Mouse (Mus musculus) gastrocnemius, postnatal 36 days (tissue): ENCODE measurements around the gene Grhpr. TPM values are rescaled to one million over a fixed set of nuclear protein-coding genes. Genes with fewer than 3 reads are reported as not detected.
"Not testable (repeated sequence)": the region's sequence is repeated elsewhere in the genome, so short reads cannot be mapped to it uniquely, and the experiment has no call there.

Experiments
- DNase-seq, 2 experiments: peaks; one replicate each; pipeline ENCODE4 v3.0.0; 2022
- intact Hi-C: fragments of 180-260 bp; cut with DNase I; formaldehyde crosslinking; loops from one replicate; pipeline ENCODE4 v1.15.1; 2025
- long read RNA-seq, 2 experiments: library from polyadenylated mRNA; stranded (forward); transcript quantifications; one replicate each; pipeline ENCODE4 v2.0.0; 2021
- total RNA-seq, 2 experiments: library from RNA; stranded (reverse); gene quantifications; 2 replicates each; pipeline ENCODE4 v1.2.3; 2021

Gene Grhpr
- 10 to 100 TPM; 25.6 to 26.3 TPM for total RNA-seq
- long read RNA-seq, experiment 1, transcript Grhpr-201 (9 exons, 1,280 nt): major isoform, 26 of 30 reads
- long read RNA-seq, experiment 1, partial matches to known transcripts: 4 of 30 reads
- long read RNA-seq, experiment 1, other reads (novel, unspliced or antisense): 0 of 30 reads
- long read RNA-seq, experiment 2, transcript Grhpr-201 (9 exons, 1,280 nt): major isoform, 32 of 35 reads
- long read RNA-seq, experiment 2, partial matches to known transcripts: 1 of 35 reads
- long read RNA-seq, experiment 2, other reads (novel, unspliced or antisense): 2 of 35 reads

DNA sequence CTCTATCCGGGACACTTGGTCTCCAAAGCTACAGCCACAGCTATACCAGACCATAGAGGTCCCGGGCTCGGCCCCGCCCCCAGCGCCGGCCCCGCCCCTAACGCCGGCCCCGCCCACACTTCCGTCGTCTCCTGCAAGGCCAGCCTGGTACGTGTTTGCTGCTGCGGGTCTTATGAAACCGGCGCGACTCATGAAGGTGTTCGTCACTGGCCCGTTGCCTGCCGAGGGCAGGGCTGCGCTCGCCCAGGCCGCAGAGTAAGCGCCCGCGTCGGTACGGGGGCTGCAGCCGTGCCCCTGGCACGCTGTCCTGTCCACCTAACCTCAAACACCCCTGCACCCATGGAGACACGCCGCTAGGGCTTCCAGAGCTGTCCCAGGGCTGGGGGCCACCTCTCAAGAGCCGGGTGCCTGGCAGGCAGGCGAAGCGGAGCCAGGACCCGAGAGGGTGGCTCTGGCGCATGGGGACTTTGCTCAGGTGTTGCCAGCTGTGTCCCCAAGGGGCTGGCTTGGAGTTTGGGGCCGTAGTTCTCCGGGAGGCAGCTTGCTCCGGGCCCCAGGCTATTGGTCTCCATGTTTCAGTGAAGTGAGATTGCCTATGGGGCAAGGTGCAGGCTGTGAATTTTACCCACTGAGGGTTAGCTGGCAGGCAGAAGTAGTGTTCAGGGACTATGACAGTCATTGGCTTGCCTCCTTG is at the start of gene Grhpr:
Gene Grhpr (plus strand): TSS at position 116 of the 694 bp plus-strand sequence.
- peak; percentile 72 to 78 for DNase-seq
- intact Hi-C loops: no loop called here

DNA sequence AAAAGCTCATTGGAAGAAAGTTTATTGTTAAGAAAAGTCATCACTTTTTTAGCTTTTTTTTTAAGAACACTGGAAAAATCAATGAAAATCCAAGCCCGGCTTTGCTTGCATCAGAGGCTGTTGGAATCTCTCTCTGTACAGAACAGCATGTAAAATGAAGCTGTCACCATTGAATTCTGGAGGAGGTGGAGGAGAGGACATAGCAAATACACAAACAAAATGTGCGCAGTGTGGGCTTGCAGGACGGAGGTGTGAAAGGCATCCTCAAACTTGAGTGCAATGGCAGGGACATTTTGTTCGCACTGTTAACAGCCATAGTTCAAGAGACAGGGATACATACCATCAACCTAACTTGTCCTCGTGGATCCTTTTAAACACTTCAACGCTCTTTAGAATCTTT is 49.5 kb upstream of the Grhpr start:
- no peak for DNase-seq
- intact Hi-C loops: no loop called here

DNA sequence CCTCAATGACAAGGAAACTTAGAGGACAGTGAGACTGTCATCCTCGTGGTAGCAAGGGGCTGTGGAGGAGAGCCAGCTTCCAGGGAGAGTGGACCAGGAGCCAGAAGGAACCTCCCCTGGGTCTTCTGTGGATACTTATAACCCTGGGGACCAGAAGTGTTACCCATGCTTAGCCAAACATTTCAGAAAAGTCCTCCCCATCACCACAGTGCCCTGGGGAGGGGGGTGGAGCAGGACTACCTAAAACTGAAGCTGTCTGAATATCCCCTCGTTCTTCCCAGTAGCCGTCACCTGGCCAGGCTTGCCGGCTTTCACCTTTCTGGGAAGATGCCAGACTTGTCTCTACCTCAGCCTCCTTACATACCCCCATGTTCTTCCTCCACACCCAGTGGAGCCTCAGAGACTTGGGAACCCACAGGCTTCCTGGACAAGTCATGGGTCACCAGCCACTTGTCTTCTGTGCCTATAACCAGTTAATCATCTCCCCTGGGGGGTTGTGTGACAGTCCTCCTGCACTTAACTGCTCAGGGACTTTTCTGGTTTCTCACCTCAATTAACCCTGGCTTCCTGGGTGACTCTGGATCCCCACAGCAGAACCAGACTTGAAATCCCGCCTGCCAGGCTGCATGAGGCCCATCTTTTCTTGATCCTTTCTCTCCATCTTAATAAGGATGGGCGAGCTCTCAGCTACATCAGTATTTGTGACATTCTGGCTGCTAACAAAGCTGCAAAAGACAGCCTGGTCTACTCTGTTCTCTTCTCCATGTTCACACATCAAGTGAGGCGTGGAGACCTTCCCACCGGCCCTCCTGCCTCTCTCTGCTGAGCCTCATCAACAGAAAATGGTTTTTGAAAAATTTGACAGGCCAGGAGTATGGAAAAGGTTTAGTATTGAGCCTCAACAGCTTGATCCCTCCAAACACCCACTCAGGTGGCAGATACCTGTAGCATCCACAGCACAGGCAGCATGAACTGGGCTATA is 42.5 kb upstream of the Grhpr start:
- no peak for DNase-seq
- intact Hi-C loops: no loop called here

DNA sequence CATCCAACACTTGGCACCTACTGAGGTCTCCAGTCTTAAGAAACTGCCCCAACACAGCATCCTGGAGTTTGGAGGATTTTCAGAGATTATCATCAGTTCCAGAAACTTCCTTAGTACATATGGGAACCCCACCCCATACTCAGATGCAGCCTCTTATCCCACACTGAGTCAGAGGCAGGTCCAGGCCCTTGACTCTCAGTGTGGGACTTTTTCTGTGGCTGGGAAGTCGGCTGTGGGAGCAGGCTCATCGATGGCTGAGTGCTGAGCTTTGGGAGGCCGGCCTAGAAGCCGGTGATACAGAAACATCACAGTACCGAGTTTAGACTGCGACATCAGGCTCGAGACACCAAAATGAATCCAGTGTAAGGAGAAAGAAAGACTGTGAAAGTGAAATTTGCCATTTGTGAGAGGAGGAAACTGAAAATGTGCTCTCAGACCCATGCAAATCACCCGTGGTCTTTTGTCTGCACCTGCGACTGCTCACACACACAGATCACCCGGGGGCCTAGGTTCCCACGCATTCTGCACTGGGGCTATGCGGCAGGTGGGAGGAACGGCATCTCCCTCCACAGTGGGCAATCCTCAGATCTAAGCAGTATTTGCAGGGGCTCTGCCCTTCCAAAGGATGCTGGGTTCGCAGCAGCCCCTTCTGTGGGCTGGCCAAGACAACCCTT is 41.5 kb upstream of the Grhpr start:
- DNase-seq: no peak
- intact Hi-C loops: no loop called here

DNA sequence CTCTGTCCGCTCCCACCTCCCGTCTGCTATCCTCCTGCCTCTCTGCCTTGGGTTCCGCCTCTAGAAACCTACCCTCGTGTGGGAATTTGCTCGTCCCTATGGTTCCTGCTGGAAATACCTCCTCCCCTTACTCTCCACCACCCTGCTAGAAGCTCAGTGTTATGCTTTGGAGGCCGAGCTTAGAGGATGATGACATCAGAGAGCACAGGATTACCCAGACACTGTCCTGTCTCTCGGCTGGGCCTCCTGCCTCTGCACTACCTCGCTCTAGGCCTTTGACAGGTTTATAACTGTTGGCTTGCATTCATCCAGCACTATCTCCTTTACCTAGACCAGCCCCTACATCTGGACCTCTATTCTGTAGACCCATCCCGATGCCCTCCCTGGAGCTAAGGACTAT is 40.9 kb upstream of the Grhpr start:
- intact Hi-C loops: no loop called here
- DNase-seq: no peak

DNA sequence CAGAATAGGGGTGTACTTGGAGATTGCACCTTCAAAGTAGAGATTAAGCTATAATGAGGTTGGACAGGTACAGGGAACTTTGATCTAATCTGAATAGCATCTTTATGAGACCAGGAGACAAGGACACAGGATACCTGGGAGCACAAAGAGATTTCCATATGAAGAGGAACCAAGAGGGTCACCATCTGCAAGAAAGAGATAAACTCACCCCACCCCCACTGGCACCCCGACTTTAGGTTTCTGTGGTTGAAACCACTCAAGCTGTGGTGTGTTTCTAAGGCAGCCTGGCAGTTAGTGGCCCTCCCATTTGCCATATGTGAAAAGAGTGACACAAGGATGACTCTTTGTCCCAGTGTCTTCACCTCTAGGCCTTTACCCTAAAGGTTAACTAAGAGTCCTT is 39.0 kb upstream of the Grhpr start:
- intact Hi-C loops: no loop called here
- DNase-seq: no peak

DNA sequence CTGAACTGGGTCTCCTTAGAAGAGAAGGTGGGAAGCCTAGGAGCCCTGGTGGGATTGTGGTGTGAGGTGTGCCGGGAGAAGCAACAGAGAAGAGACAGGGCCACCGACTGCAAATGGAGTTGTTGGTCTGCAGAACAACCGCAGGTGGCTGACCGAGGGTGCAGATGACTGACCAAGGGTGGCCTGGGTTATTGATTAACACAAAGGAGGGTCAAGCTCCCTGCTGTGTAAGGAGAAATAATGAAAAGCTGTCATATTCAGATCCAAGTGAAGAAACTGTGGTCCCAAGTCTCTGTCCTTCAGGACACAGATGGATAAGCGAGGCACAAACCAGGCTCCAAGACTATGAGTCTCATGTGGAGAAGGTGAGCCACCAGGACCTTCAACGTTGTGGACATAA is 37.7 kb upstream of the Grhpr start:
- intact Hi-C loops: no loop called here
- no peak for DNase-seq

DNA sequence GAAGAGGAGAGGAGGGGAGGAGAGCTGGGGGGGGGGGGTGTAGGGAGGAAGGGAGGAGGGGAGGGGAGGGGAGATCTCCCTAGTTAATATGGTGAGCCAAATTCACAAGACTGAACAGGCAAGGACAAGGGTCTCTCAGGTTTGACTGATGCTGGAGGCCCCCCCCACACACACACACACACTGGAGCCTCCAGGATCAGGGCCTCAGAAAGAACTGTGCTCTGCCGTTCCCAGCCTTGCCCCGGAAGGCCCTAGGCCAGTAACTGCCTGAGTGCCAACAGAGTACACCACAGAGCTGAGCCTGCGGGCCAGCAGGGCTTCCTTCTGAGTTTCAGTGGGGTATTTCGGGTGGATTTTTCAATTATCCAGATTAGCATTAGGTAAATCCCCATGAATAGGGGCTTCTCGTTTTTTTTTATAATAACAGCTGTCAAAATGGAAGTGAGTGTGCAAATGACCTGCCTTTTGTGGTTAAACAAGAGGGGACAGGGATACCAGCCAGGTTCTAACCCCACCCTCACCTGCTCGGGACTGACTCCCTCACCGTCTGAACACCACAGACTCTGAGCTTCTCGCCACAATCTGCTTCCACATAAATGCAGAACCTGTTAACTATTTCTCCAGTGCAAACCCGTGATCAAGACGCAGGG is 36.6 kb upstream of the Grhpr start:
- DNase-seq: no peak
- intact Hi-C loops: no loop called here

DNA sequence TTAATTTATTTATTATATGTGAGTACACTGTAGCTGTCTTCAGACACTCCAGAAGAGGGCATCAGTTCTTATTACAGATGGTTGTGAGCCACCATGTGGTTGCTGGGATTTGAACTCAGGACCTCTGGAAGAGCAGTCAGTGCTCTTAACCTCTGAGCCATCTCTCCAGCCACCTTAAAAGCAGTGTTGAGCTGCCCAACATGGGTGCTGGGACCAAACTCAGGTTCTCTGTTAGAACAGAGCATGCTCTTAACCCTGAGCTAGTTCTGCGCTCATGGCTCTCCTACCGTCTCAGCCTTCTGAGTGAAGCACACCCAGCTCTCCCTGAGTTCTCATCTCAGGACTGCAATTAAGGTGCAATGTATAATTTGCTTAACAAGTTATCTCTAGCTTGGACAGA is 35.1 kb upstream of the Grhpr start:
- intact Hi-C loops, DNase-seq: not testable (repeated sequence)

DNA sequence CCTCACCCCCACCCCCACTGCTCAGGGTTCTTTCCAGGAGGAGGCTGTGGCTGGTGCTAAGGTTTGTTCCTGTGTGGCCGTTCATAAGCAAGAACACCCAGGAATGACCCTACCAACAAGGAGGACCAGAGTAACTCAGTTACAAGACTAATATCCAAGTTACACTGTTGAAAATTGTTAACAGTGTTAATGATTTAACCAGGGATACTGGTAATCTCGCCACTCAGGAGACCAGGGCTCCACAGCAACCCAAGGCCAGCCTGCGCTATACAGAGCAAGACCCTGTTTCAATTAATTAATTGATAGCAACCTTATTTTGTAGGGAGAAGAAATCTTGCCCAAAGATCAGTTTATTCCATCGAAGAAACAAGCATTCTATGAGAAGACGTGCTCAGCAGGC is 33.7 kb upstream of the Grhpr start:
- no peak for DNase-seq
- intact Hi-C loops: no loop called here

DNA sequence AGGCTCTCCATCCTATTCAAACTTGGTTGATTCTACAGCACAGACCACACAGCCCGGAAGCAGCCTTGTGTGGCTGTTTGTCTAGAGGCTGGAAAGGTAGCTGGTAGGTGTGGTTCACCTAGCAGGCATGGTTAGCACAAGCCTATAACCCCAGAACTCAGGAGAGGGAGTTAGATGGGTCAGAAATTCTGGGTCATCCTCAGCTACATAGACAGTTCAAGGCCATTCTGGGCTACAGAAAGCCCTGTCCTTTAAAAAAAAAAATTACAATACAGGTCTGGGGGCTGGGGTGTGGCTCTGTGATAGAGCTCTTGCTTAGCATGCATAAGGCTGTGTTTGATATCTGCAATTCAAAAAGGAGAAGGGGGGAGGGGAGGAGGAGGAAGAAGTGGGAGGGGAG is 32.9 kb upstream of the Grhpr start:
- no peak for DNase-seq
- intact Hi-C loops: no loop called here

DNA sequence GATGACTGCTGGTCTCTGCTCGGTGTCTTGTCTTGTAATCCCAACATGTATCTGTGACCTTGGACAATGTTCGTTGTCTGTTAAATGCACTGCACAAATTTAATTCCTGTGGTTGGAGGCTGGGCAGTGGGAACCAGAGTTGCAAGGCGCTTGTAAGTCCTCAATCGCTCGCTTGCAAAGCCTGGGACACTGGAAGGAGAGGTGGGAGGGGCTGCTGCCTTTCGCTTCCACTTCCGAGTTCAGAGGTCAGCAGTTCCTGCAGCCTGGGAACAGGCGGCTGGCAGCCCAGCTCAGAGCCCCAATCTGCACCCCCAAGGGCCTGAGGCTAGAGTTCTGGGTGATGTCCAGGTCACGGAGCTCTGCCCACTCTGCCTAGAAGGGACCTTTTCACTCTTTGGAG is 28.2 kb upstream of the Grhpr start:
- DNase-seq: no peak
- intact Hi-C loops: no loop called here

DNA sequence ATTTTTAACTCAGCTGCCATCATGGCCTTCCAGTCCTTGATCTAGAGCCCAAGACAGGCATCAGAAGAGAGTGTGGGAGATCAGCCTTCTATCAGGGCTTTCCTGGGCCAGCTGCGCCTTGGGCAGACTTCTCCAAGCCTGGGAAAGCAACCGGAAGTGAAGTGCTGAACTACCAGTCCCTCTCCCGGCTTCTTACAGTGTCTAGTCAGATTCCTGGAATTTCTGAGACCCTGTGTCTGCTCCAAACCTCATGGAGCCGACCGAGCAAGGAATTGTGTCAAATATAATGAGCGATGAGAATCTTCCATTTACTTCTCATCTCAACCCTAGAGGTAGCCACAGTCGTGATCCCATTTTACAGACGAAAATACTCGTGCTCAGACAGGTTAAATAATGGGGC is 22.4 kb upstream of the Grhpr start:
- intact Hi-C loops: no loop called here
- no peak for DNase-seq

DNA sequence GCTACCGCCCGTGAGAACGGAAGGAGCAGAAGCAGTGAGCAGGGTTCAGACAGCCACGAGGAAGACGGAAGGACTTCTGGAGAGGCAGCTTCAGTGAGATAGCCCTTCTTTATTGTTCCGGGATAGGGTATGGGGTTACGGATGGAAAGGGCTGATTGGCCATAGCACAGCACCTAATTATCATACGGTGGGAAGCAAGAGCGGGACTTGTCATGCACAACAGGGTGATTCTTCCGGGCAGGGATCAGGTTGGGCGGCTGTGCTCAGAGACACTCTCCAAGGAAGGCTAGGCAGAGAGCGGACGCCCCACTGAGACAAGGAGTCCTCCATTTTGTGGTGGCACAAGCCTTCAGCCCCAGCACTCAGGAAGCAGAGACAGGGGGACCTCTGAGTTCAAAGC is 22.0 kb upstream of the Grhpr start:
- intact Hi-C loops: no loop called here
- no peak for DNase-seq

DNA sequence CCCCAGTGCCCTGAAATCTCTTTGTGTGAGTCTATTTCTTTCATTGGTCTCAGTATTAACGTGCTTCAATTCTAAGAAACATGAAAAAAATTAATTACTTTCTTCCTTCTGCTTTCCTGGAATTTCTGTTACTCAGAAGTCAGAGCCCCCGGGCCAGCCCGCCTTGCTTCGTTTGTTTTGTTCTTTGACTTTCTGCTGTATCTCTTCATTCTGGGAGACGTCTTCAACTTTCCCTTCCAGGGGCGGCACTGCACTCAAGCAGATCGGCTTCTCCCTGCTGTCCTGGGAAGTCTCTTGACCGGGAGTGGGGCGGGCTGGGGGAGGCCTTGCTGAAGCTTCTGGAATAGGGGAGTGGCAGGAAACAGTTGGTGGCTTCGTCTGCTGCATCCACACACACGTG is 18.0 kb upstream of the Grhpr start:
- DNase-seq: no peak
- intact Hi-C loops: no loop called here

DNA sequence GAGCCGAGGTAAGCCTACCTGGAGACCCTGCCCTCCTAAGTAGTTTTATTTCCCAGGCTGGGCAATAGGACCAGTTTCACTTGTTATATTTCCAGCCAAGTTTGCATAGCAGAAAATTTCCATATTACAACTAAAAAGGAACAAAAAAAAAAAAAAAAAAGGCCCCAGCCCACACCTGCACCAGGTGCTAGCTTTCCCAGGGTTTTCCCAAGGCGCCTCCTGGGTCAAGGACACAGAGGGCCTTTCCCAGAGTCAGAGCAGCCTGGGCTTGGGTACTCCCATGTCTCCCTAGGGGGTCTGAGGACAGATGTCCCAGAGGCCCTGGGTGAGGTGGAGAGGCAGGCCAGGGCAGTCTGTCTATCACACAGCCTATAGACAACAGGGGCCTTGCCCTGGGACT is 16.0 kb upstream of the Grhpr start:
- no peak for DNase-seq
- intact Hi-C loops: no loop called here

DNA sequence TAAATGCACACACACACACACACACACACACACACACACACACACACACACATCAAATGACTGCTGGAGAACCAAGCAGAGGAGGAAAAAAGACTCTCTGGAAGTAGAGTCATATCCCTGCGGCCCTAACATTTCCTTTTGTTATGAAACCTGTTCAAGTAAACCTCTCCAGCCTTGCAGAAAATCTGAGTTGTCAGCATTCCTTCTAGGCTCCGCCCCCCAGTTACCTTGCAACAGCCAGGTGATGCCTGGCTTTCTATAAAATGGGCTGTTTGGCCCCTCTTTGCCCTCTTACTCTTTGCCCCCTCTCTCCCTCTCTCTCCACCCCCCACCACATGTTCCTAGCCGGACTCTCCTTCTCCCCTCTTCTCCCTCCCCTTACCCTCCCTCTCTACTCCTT is 15.5 kb upstream of the Grhpr start:
- DNase-seq: no peak
- intact Hi-C loops: no loop called here

DNA sequence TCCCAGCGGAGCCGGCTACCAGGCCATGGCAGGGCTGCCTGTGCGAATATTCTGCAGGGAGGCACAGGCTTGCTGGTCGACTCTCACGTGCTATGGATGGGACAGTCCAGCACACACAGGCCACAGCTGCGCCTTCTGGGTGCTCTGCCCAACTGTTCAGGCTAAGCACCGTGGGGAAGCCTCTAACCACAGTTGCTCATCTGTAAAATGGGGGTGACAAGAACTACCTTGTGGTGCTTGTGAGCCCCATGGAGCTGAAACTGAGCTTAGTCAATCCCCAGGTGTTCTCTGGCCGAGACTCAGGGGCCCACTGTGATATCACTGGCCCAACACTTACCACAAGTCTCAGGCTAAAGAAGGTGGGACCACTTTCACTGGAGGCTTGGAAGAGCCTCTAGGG is 13.8 kb upstream of the Grhpr start:
- intact Hi-C loops: no loop called here
- DNase-seq: no peak

DNA sequence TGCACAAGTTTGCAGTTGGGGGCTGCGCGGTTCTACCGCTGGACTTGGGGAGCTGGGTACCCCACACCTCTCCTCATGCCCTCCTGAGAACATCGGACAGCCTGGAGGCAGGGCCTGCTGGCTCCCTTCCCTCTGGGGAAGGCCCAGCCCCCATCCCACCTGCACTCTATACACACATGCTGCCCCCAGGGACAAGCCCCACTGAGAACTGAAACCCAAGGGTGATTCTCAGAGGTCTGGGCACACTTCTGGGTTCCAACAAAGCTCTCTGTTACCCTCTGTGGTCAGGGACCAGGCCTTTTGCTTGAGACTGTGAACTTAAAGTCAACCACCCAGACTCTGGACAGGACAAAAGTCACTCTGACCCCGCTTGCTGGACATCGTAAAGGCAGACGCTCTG is 11.1 kb upstream of the Grhpr start:
- no peak for DNase-seq
- intact Hi-C loops: no loop called here

DNA sequence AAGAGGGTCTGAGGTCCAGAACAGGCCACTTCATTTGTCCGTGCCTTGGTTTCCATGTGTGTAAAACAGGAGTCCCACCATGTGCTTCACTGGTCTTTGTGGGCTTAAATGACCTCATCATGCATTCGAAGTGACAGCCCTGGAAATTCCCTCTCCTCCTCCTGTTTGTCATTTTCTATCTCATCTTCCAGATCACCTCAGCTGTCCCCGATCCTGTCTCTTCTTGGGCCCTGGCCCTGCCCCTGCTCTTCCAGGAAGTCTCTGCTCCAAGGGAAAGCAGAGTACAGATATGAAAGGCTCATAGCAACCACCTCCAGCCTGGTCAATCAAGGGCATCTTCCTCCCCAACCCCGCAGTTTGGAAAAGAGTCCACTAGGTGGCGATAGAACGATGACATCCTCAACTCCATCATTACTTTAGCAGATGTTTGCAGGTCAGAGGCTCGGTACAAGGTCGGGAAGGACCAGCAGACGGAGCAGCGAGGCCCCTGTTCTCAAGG is 10.5 kb upstream of the Grhpr start:
- peak in 1 of 2 experiments; percentile 24 for DNase-seq
- intact Hi-C loops: no loop called here
